Mouse (Mus musculus): ENCODE data around the gene Gast. TPM values are rescaled to one million over a fixed set of nuclear protein-coding genes. Genes with fewer than 3 reads are reported as not detected.

The Gast gene
- polyA plus RNA-seq, 1 experiment, result not detected

DNA sequence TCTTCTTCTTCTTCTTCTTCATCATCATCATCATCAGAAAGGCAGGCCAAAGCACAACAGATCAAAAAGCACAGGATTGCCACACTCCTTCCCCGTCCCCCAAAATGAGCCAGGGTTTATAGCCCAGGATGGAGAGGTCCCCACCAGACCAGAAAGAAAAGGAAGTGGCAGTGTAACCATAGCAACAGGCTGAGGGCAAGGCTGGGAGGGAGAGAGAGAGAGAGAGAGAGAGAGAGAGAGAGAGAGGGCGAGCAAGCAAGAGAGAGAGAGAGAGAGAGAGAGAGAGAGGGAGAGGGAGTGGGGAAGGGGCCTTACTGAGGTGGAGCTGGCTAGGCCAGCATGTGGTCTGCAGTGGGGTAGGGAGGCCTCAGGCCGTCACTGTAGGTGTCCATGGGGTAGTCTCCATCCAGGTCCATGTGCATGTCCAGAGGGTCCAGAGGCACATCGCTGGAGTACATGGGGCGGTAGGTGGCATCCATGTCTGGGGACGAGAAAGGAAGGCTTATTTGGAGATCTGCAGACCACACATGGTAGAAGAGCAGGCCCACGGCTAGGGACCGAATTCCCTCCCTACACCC is 37.9 kb downstream of the Gast start:
- H3K4me3 ChIP-seq (replicated peaks; ENCODE audit: extremely low read depth, low read depth, low read length), result no peak overlapping the region
- H3K4me1 ChIP-seq (ENCODE audit: control insufficient read depth, insufficient read depth, low read length), result peaks cover 6% of the 10 kb centered on the region; the same call in 1 of the 2 replicates
- TF ChIP-seq CTCF (IDR thresholded peaks at IDR 0.05; ENCODE audit: insufficient read depth, low read length) (no peak), POLR2A (IDR thresholded peaks at IDR 0.05; ENCODE audit: borderline replicate concordance, extremely low read depth, low read depth, low read length) (no peak)
- WGBS, result 78% methylated on average over 7 of the region's 8 CpGs
- no peak for DNase-seq

DNA sequence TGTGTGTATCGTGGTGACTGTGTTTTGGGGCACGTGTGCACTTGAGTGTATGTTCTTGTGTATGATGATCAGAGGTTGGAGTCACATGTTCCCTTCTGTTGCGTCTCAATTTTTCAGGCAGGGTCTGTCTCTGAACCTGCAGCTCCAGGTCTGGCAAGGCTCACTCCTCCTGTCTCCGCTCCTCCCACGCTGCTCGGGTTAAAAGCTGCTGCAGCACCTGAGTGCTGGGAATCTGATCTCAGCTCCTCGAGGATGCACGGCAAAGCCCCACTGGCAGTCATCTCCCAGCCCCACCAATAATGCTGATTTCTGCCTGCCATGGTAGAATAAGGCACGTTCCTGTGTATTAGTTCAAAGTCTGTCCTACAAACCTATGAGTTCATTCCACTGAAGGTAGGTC is 40.9 kb downstream of the Gast start:
- Histone ChIP-seq H3K4me1 (ENCODE audit: control insufficient read depth, insufficient read depth, low read length) (peaks cover 6% of the 10 kb centered on the region; the same call in 1 of the 2 replicates), H3K4me3 (replicated peaks; ENCODE audit: extremely low read depth, low read depth, low read length) (no peak overlapping the region)
- TF ChIP-seq CTCF (IDR thresholded peaks at IDR 0.05; ENCODE audit: insufficient read depth, low read length) (no peak), POLR2A (IDR thresholded peaks at IDR 0.05; ENCODE audit: borderline replicate concordance, extremely low read depth, low read depth, low read length) (no peak)
- no peak for DNase-seq
- 87% methylated on average over 9 of the region's 9 CpGs for WGBS

DNA sequence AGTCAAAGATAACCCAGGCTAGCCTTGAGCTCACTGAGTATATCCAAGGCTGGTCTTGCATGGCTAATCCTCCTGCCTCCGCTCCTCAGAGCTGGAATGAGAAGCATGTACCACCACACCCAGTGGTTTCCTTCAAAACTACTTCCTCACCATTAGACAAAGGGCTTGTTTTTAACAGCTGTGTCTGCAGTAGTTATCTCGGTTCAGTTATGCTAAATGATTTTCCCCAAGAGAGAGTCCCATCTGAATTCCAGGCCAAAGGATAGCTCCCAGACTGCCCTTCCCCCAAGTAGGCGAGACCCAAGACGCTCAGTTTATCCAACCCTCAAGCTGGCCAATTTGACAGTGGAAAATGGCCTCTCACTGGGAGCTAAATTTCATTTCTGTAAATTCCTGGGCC is 41.8 kb downstream of the Gast start:
- Histone ChIP-seq H3K4me1 (ENCODE audit: control insufficient read depth, insufficient read depth, low read length) (peaks cover 6% of the 10 kb centered on the region; the same call in 1 of the 2 replicates), H3K4me3 (replicated peaks; ENCODE audit: extremely low read depth, low read depth, low read length) (no peak overlapping the region)
- 45% methylated on average over 4 of the region's 4 CpGs for WGBS
- TF ChIP-seq POLR2A (IDR thresholded peaks at IDR 0.05; ENCODE audit: borderline replicate concordance, extremely low read depth, low read depth, low read length), result no peak
- DNase-seq, result no peak

DNA sequence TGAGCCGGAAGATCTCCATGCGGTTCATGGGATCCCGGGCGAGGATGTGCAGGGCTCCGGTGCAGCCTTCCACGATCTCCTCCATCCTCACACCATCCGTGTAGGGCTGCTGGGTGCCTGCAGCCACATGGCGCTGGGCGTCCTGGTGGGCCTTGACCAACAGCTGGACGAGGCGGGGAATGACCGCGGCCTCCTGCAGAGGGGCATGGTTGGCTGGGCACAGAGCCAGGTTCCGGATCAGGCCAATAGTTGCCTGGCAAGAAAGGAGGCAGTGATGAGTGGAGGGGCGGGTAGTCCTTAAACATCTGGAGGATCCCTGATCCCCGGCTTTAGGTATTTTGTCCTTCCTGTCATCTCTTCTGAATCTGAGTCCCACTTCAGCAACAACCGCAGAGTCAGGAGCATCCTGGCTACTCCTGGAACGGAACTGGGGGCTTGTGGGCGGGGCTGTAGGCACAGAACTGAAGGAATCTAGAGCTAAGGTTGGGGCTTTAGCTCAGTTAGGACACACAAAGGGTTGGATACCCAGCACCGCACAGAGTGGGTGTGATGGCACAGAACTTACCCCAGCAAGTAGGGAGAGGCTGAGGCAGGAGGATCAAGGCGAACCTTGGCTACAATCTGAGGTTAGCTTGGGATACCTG is 42.7 kb downstream of the Gast start:
- WGBS, result 76% methylated on average over 21 of the region's 21 CpGs
- Histone ChIP-seq H3K4me3 (replicated peaks; ENCODE audit: extremely low read depth, low read depth, low read length) (no peak overlapping the region), H3K4me1 (ENCODE audit: control insufficient read depth, insufficient read depth, low read length) (peaks cover 6% of the 10 kb centered on the region; the same call in 1 of the 2 replicates)
- no peak for DNase-seq
- no peak for TF ChIP-seq CTCF (IDR thresholded peaks at IDR 0.05; ENCODE audit: insufficient read depth, low read length)
- no peak for TF ChIP-seq POLR2A (IDR thresholded peaks at IDR 0.05; ENCODE audit: borderline replicate concordance, extremely low read depth, low read depth, low read length)

DNA sequence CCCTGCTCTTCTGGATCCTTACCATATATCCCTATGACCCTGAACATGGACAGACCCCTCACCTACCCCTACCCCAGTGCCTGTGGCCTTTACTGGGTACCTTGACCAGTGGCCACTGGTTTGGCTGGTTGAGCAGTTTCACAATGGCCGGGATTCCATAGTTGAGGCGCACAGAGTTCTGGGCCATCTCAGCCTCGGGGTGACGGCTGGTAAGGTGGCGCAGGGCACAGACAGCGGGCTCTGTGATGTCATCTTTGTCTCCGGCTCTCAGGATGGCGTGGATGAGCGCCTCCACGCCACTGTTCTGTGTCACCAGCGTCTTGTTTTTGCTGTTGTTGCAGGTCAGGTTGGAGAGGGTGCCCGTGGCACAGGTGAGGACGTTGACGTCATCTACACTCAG is 43.8 kb downstream of the Gast start:
- peaks cover 6% of the 10 kb centered on the region; the same call in 1 of the 2 replicates for H3K4me1 ChIP-seq (ENCODE audit: control insufficient read depth, insufficient read depth, low read length)
- 93% methylated on average over 14 of the region's 14 CpGs for WGBS
- no peak for TF ChIP-seq CTCF (IDR thresholded peaks at IDR 0.05; ENCODE audit: insufficient read depth, low read length)
- no peak for TF ChIP-seq POLR2A (IDR thresholded peaks at IDR 0.05; ENCODE audit: borderline replicate concordance, extremely low read depth, low read depth, low read length)
- H3K4me3 ChIP-seq (replicated peaks; ENCODE audit: extremely low read depth, low read depth, low read length), result no peak overlapping the region
- no peak for DNase-seq

DNA sequence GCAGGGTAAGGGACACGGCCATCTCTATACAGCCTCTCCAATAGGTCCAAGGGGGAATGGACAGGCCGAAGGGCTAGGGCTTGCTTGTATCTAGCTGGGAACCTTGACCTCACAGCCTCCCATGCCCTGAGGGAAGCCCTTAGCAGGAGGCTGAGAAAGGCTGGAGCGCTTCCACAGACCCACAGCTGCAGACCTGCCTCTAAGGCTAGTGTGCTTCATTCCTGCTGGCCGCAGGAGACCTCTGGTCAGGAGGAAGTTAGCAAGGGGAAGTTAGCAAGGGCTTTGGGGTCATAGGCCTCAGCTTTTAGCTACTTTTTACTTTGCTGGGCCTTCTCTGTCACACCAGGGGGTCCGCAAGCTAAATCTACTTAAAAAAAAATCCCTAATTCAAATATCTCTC is 44.2 kb downstream of the Gast start:
- TF ChIP-seq CTCF (IDR thresholded peaks at IDR 0.05; ENCODE audit: insufficient read depth, low read length) (no peak), POLR2A (IDR thresholded peaks at IDR 0.05; ENCODE audit: borderline replicate concordance, extremely low read depth, low read depth, low read length) (no peak)
- no peak for DNase-seq
- WGBS, result 87% methylated on average over 5 of the region's 5 CpGs
- Histone ChIP-seq H3K4me3 (replicated peaks; ENCODE audit: extremely low read depth, low read depth, low read length) (no peak overlapping the region), H3K4me1 (ENCODE audit: control insufficient read depth, insufficient read depth, low read length) (peaks cover 6% of the 10 kb centered on the region; the same call in 1 of the 2 replicates)

DNA sequence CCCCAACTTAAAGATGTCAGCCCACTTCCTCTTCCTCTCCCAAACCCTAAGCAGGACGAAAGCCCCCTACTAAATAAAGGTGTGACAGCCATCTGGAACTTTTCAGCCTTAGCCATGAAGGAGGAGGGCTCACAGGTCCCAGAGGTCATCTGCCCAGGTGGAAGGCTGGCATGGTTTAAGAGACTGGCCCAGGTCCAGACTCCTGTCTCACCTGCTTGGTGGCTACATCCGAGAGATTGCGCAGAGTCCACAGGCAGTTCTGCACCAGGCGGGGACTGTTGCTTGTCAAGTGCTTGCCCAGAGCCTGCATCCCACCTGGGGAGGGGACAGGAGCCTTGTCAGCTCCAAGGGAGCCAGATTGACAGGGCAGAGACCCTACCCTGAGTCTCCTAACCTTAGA is 45.1 kb downstream of the Gast start:
- no peak for TF ChIP-seq POLR2A (IDR thresholded peaks at IDR 0.05; ENCODE audit: borderline replicate concordance, extremely low read depth, low read depth, low read length)
- no peak for TF ChIP-seq CTCF (IDR thresholded peaks at IDR 0.05; ENCODE audit: insufficient read depth, low read length)
- no peak overlapping the region for H3K4me3 ChIP-seq (replicated peaks; ENCODE audit: extremely low read depth, low read depth, low read length)
- peaks cover 6% of the 10 kb centered on the region; the same call in 1 of the 2 replicates for H3K4me1 ChIP-seq (ENCODE audit: control insufficient read depth, insufficient read depth, low read length)
- WGBS, result 81% methylated on average over 4 of the region's 4 CpGs
- no peak for DNase-seq

DNA sequence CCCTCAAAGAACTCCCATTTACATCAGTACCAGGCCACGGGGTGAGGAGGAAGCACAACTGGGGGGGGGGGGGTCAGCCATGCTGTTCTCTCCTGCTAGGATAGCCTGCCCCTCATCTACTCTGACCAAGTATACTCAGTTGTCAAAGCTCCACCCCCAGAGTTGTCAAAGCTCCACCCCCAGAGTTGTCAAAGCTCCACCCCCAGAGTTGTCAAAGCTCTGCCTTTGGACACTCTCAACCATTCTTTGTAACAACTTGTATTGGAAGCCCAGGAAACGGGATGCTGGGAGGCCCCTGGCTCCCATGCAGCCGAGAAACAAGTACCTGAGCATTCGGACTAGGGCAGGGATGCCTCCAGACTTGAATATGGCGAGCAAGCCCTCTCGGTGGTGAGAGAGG is 48.5 kb downstream of the Gast start:
- TF ChIP-seq CTCF (IDR thresholded peaks at IDR 0.05; ENCODE audit: insufficient read depth, low read length) (no peak), POLR2A (IDR thresholded peaks at IDR 0.05; ENCODE audit: borderline replicate concordance, extremely low read depth, low read depth, low read length) (no peak)
- DNase-seq, result no peak
- peaks cover 15% of the 10 kb centered on the region for H3K4me1 ChIP-seq (ENCODE audit: control insufficient read depth, insufficient read depth, low read length)
- H3K4me3 ChIP-seq (replicated peaks; ENCODE audit: extremely low read depth, low read depth, low read length), result no peak overlapping the region
- WGBS, result 73% methylated on average over 6 of the region's 6 CpGs

DNA sequence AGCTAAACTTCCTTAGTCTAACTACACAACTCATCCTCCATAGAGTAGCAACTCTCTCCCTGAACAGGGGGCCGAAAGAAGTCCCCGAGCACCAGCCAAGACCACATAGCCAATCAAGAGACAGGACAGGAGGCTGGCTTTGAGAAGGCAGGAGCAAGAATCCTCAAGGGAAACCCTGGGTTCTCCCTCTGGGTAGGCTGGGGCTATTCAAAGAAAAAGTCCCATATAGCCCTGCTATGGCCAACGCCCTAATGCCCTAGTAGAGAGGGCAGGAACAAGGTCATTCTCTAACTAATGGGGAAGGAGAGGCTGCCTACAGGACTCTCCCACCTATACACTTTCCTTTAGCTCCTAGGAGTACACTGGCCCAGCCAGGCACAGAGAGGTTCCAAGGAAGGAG is 50.8 kb downstream of the Gast start:
- no peak for DNase-seq
- TF ChIP-seq CTCF (IDR thresholded peaks at IDR 0.05; ENCODE audit: insufficient read depth, low read length) (no peak), POLR2A (IDR thresholded peaks at IDR 0.05; ENCODE audit: borderline replicate concordance, extremely low read depth, low read depth, low read length) (no peak)
- 84% methylated on average over 3 of the region's 3 CpGs for WGBS
- Histone ChIP-seq H3K4me1 (ENCODE audit: control insufficient read depth, insufficient read depth, low read length) (peaks cover 30% of the 10 kb centered on the region), H3K4me3 (replicated peaks; ENCODE audit: extremely low read depth, low read depth, low read length) (no peak overlapping the region)

DNA sequence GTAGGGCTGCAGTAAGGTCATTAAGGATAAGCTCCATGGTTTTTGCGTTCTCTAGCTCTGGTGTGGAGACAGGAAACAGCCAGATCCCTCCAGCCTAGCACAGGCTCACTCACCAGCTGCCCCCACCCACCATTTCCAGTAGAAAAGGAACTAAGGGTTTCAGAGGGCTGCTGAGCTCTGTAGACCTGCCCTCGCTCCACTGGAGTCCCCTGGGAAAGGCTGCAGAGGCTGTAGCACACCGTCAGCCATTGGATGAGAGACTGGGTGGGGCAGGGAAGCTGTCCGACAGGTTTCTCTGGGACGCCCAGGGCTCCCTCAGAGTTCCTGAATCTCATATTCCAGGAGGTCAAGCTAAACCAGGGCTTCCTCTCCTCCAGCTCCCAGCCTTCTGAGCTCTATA is 52.4 kb downstream of the Gast start:
- no peak overlapping the region for H3K4me3 ChIP-seq (replicated peaks; ENCODE audit: extremely low read depth, low read depth, low read length)
- 38% methylated on average over 5 of the region's 5 CpGs for WGBS
- peaks cover 44% of the 10 kb centered on the region for H3K4me1 ChIP-seq (ENCODE audit: control insufficient read depth, insufficient read depth, low read length)
- no peak for TF ChIP-seq CTCF (IDR thresholded peaks at IDR 0.05; ENCODE audit: insufficient read depth, low read length)
- TF ChIP-seq POLR2A (IDR thresholded peaks at IDR 0.05; ENCODE audit: borderline replicate concordance, extremely low read depth, low read depth, low read length), result no peak
- DNase-seq, result peak; percentile 65

Other genes with a start within 250 kb of the Gast start
- gene Krt32, start 246.2 kb upstream of the Gast start, polyA plus RNA-seq (2012; rRNA removed), result 26.6 TPM in 1 of 2 replicates, not detected in the other
- 0.22 TPM in 1 of 2 replicates, not detected in the other for gene Krt35, start 238.2 kb upstream of the Gast start, polyA plus RNA-seq (2012; rRNA removed)
- gene Krt36, start 228.8 kb upstream of the Gast start, polyA plus RNA-seq (2012; rRNA removed), result 0.25 and 0.50 TPM in 2 replicates
- gene Krt13, start 212.8 kb upstream of the Gast start, polyA plus RNA-seq (2012; rRNA removed), result 0.25 and 1,946 TPM in 2 replicates
- gene Krt15, start 198.5 kb upstream of the Gast start, polyA plus RNA-seq (2012; rRNA removed), result 2.1 and 62.5 TPM in 2 replicates
- 275 and 280 TPM in 2 replicates for gene Krt19, start 185.7 kb upstream of the Gast start, polyA plus RNA-seq (2012; rRNA removed)
- not detected in 2 replicates for gene Krt9, start 141.2 kb upstream of the Gast start, polyA plus RNA-seq (2012; rRNA removed)
- gene Krt14, start 126.9 kb upstream of the Gast start, polyA plus RNA-seq (2012; rRNA removed), result 0.51 and 51.5 TPM in 2 replicates
- gene Krt16, start 85.5 kb upstream of the Gast start, polyA plus RNA-seq (2012; rRNA removed), result 0.58 TPM in 1 of 2 replicates, not detected in the other
- 0.38 and 0.65 TPM in 2 replicates for gene Krt17, start 73.4 kb upstream of the Gast start, polyA plus RNA-seq (2012; rRNA removed)
- gene Krt42, start 64.5 kb upstream of the Gast start, polyA plus RNA-seq (2012; rRNA removed), result not detected in 2 replicates
- 125 and 131 TPM in 2 replicates for gene Eif1, start 14.5 kb upstream of the Gast start, polyA plus RNA-seq (2012; rRNA removed)
- gene Hap1, start 21.7 kb downstream of the Gast start, polyA plus RNA-seq (2012; rRNA removed), result 9.3 and 14.3 TPM in 2 replicates
- 631 and 728 TPM in 2 replicates for gene Jup, start 63.4 kb downstream of the Gast start, polyA plus RNA-seq (2012; rRNA removed)
- 40.6 and 53.9 TPM in 2 replicates for gene P3h4, start 80.4 kb downstream of the Gast start, polyA plus RNA-seq (2012; rRNA removed)
- 41.5 and 42.5 TPM in 2 replicates for gene Fkbp10, start 81.3 kb downstream of the Gast start, polyA plus RNA-seq (2012; rRNA removed)
- 21.7 and 31.5 TPM in 2 replicates for gene Nt5c3b, start 107.4 kb downstream of the Gast start, polyA plus RNA-seq (2012; rRNA removed)
- 0.22 and 0.49 TPM in 2 replicates for gene Klhl10, start 107.5 kb downstream of the Gast start, polyA plus RNA-seq (2012; rRNA removed)
- 5.1 and 6.2 TPM in 2 replicates for gene Klhl11, start 138.3 kb downstream of the Gast start, polyA plus RNA-seq (2012; rRNA removed)
- 166 and 217 TPM in 2 replicates for gene Acly, start 193.6 kb downstream of the Gast start, polyA plus RNA-seq (2012; rRNA removed)
- gene Ttc25, start 211.2 kb downstream of the Gast start, polyA plus RNA-seq (2012; rRNA removed), result 1.8 and 3.4 TPM in 2 replicates
- 27.5 and 29.9 TPM in 2 replicates for gene Cnp, start 240.5 kb downstream of the Gast start, polyA plus RNA-seq (2012; rRNA removed)

All from lung, adult 2 months (tissue).